Mouse (Mus musculus) kidney, embryonic 14.5 days (tissue): ENCODE data around the gene Cnn3. TPM values are rescaled to one million over a fixed set of nuclear protein-coding genes. Genes with fewer than 3 reads are reported as not detected.

ENCODE experiments used
- ATAC-seq: fragments of 200-750 bp; cut with Nextera tagmentation; 2 replicates; pipeline ENCODE4 v1.8.0; 2017; ENCODE audit warnings: moderate number of reproducible peaks, mild to moderate bottlenecking, moderate TSS enrichment, moderate library complexity; ENCODE audit not compliant: low FRiP score, low TSS enrichment
- H3K27ac ChIP-seq: fragments of 300-500 bp; sonication (generic); 2 replicates; pipeline ENCODE4 v1.5.1; 2014; ENCODE audit warnings: low read depth, mild to moderate bottlenecking, low read length, moderate library complexity, mixed read lengths
- H3K27me3 ChIP-seq: fragments of 300-500 bp; sonication (generic); 2 replicates; pipeline ENCODE4 v1.6.1; 2014; ENCODE audit warnings: mild to moderate bottlenecking, low read length; ENCODE audit not compliant: control insufficient read depth, insufficient read depth
- H3K36me3 ChIP-seq: fragments of 300-500 bp; sonication (generic); 2 replicates; pipeline ENCODE4 v1.6.1; 2014; ENCODE audit warnings: low read length, mixed read lengths; ENCODE audit not compliant: control insufficient read depth, insufficient read depth
- H3K4me1 ChIP-seq: fragments of 300-500 bp; sonication (generic); 2 replicates; pipeline ENCODE4 v1.6.1; 2014; ENCODE audit warnings: low read length, mixed read lengths; ENCODE audit not compliant: control insufficient read depth, insufficient read depth
- H3K4me2 ChIP-seq: fragments of 300-500 bp; sonication (generic); replicated peaks from 2 replicates; pipeline ENCODE4 v1.6.1; 2014; ENCODE audit warnings: low read depth, mild to moderate bottlenecking, low read length
- H3K4me3 ChIP-seq: fragments of 300-500 bp; sonication (generic); 2 replicates; pipeline ENCODE4 v1.5.1; 2014; ENCODE audit warnings: mild to moderate bottlenecking, low read length
- H3K9ac ChIP-seq: fragments of 300-500 bp; sonication (generic); 2 replicates; pipeline ENCODE4 v1.6.1; 2014; ENCODE audit warnings: low read depth, mild to moderate bottlenecking, low read length, moderate library complexity
- H3K9me3 ChIP-seq: fragments of 300-500 bp; sonication (generic); 2 replicates; pipeline ENCODE4 v1.6.1; 2016; ENCODE audit warnings: low read length; ENCODE audit not compliant: control insufficient read depth
- WGBS: fragments of 180-500 bp; shearing (Covaris S2); extraction: QIAGEN DNeasy Blood & Tissue Kit; methylation state at CpG from one replicate; pipeline ENCODE4 v1.1.7; 2014; 5-methylcytosine and 5-hydroxymethylcytosine counted together
- polyA plus RNA-seq: library from polyadenylated mRNA; unstranded; fragments of >200 nt; fragmentation: Nextera tagmentation; extraction: Ambion mirVana; gene quantifications from 2 replicates; pipeline ENCODE4 v1.2.1, GENCODE M21; 2014

Gene Cnn3
- polyA plus RNA-seq, 1 experiment from 2014 or later = 666 TPM

GRCm38 (mm10) chr3:121468136-121468535 lies 41.8 kb downstream of the Cnn3 start:
- Histone ChIP-seq H3K27me3 (no peaks in the 10 kb centered on the region), H3K9me3 (no peaks in the 10 kb centered on the region), H3K4me3 (no peak overlapping the region), H3K4me1 (peaks cover 7% of the 10 kb centered on the region), H3K36me3 (no peaks in the 10 kb centered on the region), H3K4me2 (no peak overlapping the region), H3K9ac (no peak overlapping the region), H3K27ac (no peak overlapping the region)
- no peak for ATAC-seq
- WGBS = 40% methylated on average over 1 of the region's 2 CpGs

DNA sequence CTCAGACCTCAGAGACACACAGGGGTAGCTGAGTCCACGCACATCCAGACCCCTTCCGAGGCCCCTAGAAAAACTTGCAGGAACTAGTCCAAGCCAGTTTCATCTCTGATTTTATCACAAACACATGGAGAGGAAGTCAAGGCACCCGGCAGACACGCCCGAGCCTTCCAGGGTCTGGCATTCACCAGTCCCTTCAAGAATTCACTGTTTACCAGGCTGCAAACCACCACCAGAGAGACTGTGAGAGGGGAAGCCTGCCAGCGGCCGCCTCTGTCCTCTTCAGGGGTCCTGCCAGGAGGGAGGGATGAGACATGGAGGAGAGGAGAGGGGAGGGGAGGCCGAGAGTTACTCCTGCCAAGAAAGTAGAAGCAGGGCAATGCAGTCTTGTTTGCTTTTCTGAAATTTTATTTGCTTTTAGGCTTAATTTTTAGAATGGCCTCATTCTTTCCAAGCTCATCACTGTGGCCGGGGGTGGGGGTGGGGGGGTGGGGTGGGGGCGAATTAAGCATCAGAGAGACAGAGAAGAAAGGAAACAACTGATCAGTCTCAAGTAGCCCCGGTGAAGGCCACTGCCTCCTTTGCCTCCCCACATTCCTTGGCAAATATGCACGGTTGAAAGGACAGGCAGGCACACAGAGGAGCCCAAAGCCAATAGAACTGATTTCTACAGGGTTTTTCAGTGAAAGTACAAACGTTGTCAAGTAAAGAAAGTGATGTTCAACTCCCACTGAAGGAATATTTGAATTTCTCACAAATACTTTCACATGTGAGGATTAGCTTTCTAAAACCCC lies 43.1 kb downstream of the Cnn3 start:
- Histone ChIP-seq H3K9me3 (no peaks in the 10 kb centered on the region), H3K4me2 (peak overlapping the region; percentile 32), H3K4me1 (peaks cover 7% of the 10 kb centered on the region), H3K27ac (peak overlapping the region; percentile 86), H3K36me3 (no peaks in the 10 kb centered on the region), H3K27me3 (no peaks in the 10 kb centered on the region), H3K4me3 (no peak overlapping the region), H3K9ac (no peak overlapping the region)
- ATAC-seq = peak; percentile 52; the same call in 1 of the 2 replicates
- 2% methylated on average over 13 of the region's 13 CpGs for WGBS

GRCm38 (mm10) chr3:121471703-121472102 lies 45.4 kb downstream of the Cnn3 start:
- ATAC-seq = peak; percentile 13; the same call in 1 of the 2 replicates
- H3K36me3 ChIP-seq = no peaks in the 10 kb centered on the region

DNA sequence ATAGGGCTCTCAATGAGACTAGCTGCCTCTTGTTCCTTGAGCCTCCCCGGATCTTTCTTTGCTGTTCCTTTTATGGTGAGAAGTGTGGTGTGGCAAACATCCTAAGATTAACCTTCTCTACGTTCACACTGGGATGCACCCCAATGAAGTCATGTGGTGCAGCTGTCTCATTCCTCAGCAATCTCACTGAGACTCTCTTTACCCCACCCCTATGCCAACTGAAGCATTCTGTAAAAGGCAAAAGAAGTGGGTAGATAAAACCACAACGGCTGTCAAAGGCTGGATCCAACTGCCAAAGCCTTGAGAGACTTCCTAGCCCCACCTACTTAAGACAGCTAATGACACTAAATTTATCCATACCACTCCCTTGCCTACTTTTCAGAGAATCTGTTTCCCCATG lies 48.4 kb downstream of the Cnn3 start:
- H3K27ac ChIP-seq = no peak overlapping the region
- no peaks in the 10 kb centered on the region for H3K4me1 ChIP-seq
- H3K36me3 ChIP-seq = no peaks in the 10 kb centered on the region
- H3K9ac ChIP-seq = no peak overlapping the region
- no peaks in the 10 kb centered on the region for H3K9me3 ChIP-seq
- WGBS = 82% methylated on average over 3 of the region's 3 CpGs
- no peak for ATAC-seq
- no peaks in the 10 kb centered on the region for H3K27me3 ChIP-seq
- H3K4me3 ChIP-seq = no peak overlapping the region
- no peak overlapping the region for H3K4me2 ChIP-seq

More at GRCm38 (mm10) chr3:121471703-121472102, 45.4 kb downstream of the Cnn3 start:
- Histone ChIP-seq H3K9me3 (no peaks in the 10 kb centered on the region), H3K9ac (no peak overlapping the region), H3K4me1 (peaks cover 7% of the 10 kb centered on the region), H3K27me3 (no peaks in the 10 kb centered on the region), H3K27ac (no peak overlapping the region), H3K4me2 (no peak overlapping the region), H3K4me3 (no peak overlapping the region)
- WGBS = 38% methylated on average over 11 of the region's 11 CpGs

- no peak overlapping the region for H3K4me3 ChIP-seq
- no peak for ATAC-seq
- no peak overlapping the region for H3K4me2 ChIP-seq
- WGBS = 70% methylated on average over 26 of the region's 26 CpGs
- H3K9ac ChIP-seq = no peak overlapping the region
- no peaks in the 10 kb centered on the region for H3K9me3 ChIP-seq
- no peak overlapping the region for H3K27ac ChIP-seq
- no peaks in the 10 kb centered on the region for H3K36me3 ChIP-seq
- H3K27me3 ChIP-seq = no peaks in the 10 kb centered on the region
- 0 out of 2 replicates have a peak, but pooled peaks cover 19% of the 10 kb centered on the region for H3K4me1 ChIP-seq
These were observed 54.0 kb downstream of the Cnn3 start for GRCm38 (mm10) chr3:121480030-121480960.

DNA sequence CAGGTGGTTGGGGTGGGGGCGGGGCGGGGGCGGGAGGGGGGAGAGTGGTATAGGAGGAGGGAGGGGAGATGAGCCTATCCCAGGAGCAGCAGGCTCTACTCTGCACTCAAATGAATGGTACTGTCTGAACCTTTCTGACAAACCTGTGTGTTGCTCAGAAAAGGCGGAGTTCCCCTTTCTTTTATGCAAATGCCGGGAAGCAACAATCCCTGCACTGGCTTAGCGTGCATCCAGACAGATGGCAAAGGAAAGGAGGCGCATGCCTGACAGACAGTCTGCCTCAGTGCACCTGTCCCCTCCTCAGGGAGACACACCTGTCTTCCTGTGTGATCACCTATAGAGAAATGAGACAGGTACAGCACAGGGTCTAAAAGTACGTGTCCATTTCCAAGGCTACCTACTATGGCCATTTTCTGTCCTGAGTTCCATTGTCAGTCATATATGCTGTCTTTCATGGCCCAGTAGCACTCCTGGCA lies 54.7 kb downstream of the Cnn3 start:
- no peak for ATAC-seq
- WGBS = 65% methylated on average over 8 of the region's 8 CpGs

GRCm38 (mm10) chr3:121481564-121481963 lies 55.3 kb downstream of the Cnn3 start:
- no peaks in the 10 kb centered on the region for H3K27me3 ChIP-seq
- no peak overlapping the region for H3K4me2 ChIP-seq
- no peak overlapping the region for H3K4me3 ChIP-seq
- WGBS = 17% methylated on average over 6 of the region's 6 CpGs
- H3K9me3 ChIP-seq = no peaks in the 10 kb centered on the region
- peak; percentile 79 for ATAC-seq
- H3K4me1 ChIP-seq = 0 out of 2 replicates have a peak, but pooled peaks cover 19% of the 10 kb centered on the region
- H3K27ac ChIP-seq = no peak overlapping the region
- H3K36me3 ChIP-seq = no peaks in the 10 kb centered on the region
- H3K9ac ChIP-seq = no peak overlapping the region

More for the DNA sequence above, 54.7 kb downstream of the Cnn3 start:
- Histone ChIP-seq H3K27me3 (no peaks in the 10 kb centered on the region), H3K4me1 (0 out of 2 replicates have a peak, but pooled peaks cover 19% of the 10 kb centered on the region), H3K36me3 (no peaks in the 10 kb centered on the region), H3K9me3 (no peaks in the 10 kb centered on the region), H3K27ac (no peak overlapping the region), H3K4me2 (no peak overlapping the region), H3K4me3 (no peak overlapping the region), H3K9ac (no peak overlapping the region)

GRCm38 (mm10) chr3:121483266-121484161 lies 57.2 kb downstream of the Cnn3 start:
- H3K27me3 ChIP-seq = no peaks in the 10 kb centered on the region
- no peak overlapping the region for H3K4me3 ChIP-seq
- H3K4me2 ChIP-seq = peak overlapping the region; percentile 19; the same call in 1 of the 2 replicates
- H3K27ac ChIP-seq = no peak overlapping the region
- WGBS = 22% methylated on average over 25 of the region's 25 CpGs
- H3K36me3 ChIP-seq = no peaks in the 10 kb centered on the region
- H3K4me1 ChIP-seq = 0 out of 2 replicates have a peak, but pooled peaks cover 19% of the 10 kb centered on the region
- ATAC-seq = no peak; the same call in 1 of the 2 replicates
- no peak overlapping the region; the same call in 1 of the 2 replicates for H3K9ac ChIP-seq
- no peaks in the 10 kb centered on the region for H3K9me3 ChIP-seq
